Mouse (Mus musculus): ENCODE measurements at regions not wholly inside any gene's neighbourhood (a gene's known extent, or its start where the extent isn't known, plus 50 kb on each side); places are given as distances from the start of the nearest gene placed in this dataset.
A peak's percentile ranks its signal among the peaks of the same experiment; 100 is the strongest.
"Not testable (repeated sequence)": the region's sequence is repeated elsewhere in the genome, so short reads cannot be mapped to it uniquely, and the experiment has no call there.

GRCm38 (mm10) chr13:102022273-102022672, 254.3 kb upstream of the Pik3r1 start:
- DNase-seq (ENCODE audit: low spot score in 2 of 2): no peak

- no peak for DNase-seq (ENCODE audit: low spot score in 2 of 2)
Measured at GRCm38 (mm10) chr13:102022757-102023156, 254.7 kb upstream of the Pik3r1 start.

DNA sequence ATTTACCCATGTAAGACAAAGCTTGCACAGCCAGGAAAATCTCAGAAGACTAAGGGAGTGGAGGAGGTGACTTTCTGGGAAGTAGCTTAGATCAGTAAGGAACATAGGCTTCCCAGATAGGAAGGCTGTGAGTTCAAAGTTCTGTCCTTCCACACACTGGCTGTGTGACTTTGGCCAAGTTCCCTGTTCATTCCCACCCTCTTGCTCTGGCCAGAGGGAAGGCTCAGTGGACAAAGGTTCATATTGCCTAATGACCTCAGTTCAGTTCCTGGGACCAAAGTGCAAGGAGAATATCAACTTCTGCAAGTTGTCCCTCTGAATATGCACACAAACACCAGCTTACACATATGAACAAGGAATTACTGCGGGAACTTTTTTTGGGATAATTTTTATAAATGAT, 255.6 kb upstream of the Pik3r1 start:
- DNase-seq (ENCODE audit: low spot score in 2 of 2): no peak

DNA sequence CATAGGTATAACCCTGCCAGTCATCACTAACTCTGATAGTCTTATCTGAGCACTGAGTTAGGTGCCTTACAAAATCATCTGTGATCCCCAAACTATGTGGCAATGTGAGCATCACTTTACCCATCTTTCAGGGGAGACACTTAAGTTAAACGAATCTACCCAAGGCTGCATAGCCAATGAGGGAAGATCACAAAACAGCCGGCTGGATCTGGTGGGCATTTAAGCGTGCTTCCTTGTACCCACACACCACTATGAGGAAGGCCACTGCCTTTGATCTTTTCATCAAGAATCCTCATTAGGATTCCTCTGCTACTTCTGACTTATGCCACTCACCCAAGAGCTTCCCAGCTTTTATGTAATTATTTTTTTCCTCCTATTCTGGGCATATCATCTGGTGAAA, 257.1 kb upstream of the Pik3r1 start:
- DNase-seq (ENCODE audit: low spot score in 2 of 2): no peak

GRCm38 (mm10) chr13:102025547-102025946, 257.5 kb upstream of the Pik3r1 start:
- not testable (repeated sequence) for DNase-seq (ENCODE audit: low spot score in 2 of 2)

- no peak for DNase-seq (ENCODE audit: low spot score in 2 of 2)
Measured at GRCm38 (mm10) chr13:102031416-102031815, 263.4 kb upstream of the Pik3r1 start.

DNA sequence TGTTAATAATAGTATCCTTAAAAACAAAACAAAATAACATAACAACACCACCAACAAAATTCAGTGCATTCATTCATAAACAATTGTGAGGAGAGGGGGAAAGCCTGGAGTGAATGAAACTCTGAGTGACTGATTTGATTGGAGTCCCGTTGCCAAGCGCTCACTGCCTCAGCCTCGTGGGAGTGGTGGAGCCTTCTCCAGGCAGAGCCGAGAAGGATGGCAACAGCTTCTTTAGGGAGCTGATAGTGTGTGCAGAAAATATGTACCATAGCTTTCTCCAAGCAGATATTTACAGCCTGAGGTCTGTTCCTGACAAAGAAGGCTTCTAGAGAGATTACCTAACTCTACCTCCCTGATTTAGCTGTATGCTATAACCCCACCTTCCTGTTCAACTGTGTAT, 266.5 kb upstream of the Pik3r1 start:
- DNase-seq (ENCODE audit: low spot score in 2 of 2): no peak

GRCm38 (mm10) chr13:102036001-102036400, 268.0 kb upstream of the Pik3r1 start:
- DNase-seq (ENCODE audit: low spot score in 2 of 2): peak in 1 of 2 experiments; percentile 37

- peak in 1 of 2 experiments; percentile 5 for DNase-seq (ENCODE audit: low spot score in 2 of 2)
Measured at GRCm38 (mm10) chr13:102036819-102037624, 269.0 kb upstream of the Pik3r1 start.

DNA sequence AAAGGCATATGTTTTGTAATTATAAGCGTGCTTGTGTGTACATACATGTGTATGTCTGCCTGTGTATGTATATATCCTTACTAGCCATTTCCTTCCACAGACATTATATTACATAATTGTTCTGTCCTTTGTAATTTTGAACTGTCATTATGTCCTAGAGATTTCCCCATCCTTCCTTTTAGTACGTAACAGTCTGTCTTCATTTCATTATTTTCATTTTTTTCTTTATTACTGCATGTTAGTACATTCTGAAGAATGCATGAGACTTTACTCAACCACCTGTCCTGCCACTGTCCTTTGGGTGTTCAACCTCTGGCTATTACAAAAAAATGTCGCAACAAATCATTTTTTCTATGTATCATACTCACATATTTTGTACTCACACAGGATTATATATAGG, 292.2 kb upstream of the Pik3r1 start:
- no peak for DNase-seq (ENCODE audit: low spot score in 2 of 2)

GRCm38 (mm10) chr13:102064590-102065273, 296.7 kb upstream of the Pik3r1 start:
- DNase-seq (ENCODE audit: low spot score in 2 of 2): no peak

DNA sequence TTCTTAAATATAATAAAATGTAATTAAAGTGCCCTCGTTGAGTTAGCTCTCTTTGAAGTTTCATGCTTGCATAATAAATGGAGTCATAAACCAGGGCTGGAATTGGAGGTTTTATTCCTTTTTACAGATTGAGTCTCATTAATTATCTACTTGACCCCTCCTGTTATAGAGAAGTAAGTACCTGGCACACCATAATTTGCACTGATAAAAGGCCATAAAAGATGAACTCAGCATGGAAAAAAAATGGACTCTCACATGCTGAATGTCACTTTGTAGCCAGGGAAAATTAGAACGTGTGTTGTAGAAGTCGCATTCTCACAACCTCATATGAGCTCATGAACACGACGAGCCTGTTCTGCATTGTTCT, 297.2 kb upstream of the Pik3r1 start:
- DNase-seq (ENCODE audit: low spot score in 2 of 2): no peak

GRCm38 (mm10) chr13:102065796-102066195, 297.8 kb upstream of the Pik3r1 start:
- DNase-seq (ENCODE audit: low spot score in 2 of 2): no peak

- no peak for DNase-seq (ENCODE audit: low spot score in 2 of 2)
Measured at GRCm38 (mm10) chr13:102070740-102071139, 302.7 kb upstream of the Pik3r1 start.

- no peak for DNase-seq (ENCODE audit: low spot score in 2 of 2)
Measured at GRCm38 (mm10) chr13:102072366-102072765, 304.3 kb upstream of the Pik3r1 start.

- DNase-seq (ENCODE audit: low spot score in 2 of 2): no peak
Measured at GRCm38 (mm10) chr13:102087766-102088165, 319.7 kb upstream of the Pik3r1 start.

GRCm38 (mm10) chr13:102089551-102089950, 321.5 kb upstream of the Pik3r1 start:
- no peak for DNase-seq (ENCODE audit: low spot score in 2 of 2)

DNA sequence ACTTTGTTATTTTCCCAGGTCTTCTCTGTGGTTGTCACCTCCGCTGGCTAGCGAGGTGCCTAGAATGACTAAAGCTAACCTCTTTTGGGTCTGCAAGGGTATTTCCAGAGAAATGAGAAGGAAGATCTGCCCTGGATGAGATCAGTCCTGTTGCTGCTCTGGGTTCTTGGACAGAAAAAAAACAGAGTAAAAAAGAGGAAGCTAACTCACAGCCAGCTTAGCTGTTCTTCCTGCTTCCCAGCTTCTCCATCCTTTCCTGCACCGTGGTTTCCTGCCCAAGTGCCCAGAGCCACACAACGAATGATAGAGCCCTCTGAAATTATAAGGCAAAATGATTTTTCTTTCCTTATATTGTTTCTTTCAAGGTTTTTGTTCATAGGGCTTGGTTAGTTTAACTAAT, 326.2 kb upstream of the Pik3r1 start:
- DNase-seq (ENCODE audit: low spot score in 2 of 2): no peak

- no peak for DNase-seq (ENCODE audit: low spot score in 2 of 2)
Measured at GRCm38 (mm10) chr13:102103161-102103560, 335.1 kb upstream of the Pik3r1 start.

GRCm38 (mm10) chr13:102106188-102106587, 338.2 kb upstream of the Pik3r1 start:
- no peak for DNase-seq (ENCODE audit: low spot score in 2 of 2)

- no peak for DNase-seq (ENCODE audit: low spot score in 2 of 2)
Measured at GRCm38 (mm10) chr13:102108204-102108603, 340.2 kb upstream of the Pik3r1 start.

DNA sequence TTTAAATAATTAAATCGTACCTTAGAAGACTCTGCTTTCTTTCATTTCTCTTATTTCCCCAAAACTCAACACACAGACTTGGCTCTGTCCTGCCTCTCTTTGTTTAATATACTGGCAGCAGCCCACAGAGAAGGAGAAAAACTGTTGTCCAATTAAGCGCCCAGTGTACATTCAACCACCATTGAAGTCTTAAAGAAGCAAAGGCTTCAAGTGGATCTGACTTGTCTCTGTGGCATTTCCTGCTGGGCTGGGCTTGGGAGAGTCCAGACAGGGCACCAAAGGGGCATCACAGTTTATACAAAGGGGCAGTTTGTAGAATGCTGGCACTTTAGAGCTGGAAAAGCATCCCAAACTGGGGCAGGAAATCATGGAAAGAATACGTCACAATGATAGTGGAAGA, 340.9 kb upstream of the Pik3r1 start:
- no peak for DNase-seq (ENCODE audit: low spot score in 2 of 2)

DNA sequence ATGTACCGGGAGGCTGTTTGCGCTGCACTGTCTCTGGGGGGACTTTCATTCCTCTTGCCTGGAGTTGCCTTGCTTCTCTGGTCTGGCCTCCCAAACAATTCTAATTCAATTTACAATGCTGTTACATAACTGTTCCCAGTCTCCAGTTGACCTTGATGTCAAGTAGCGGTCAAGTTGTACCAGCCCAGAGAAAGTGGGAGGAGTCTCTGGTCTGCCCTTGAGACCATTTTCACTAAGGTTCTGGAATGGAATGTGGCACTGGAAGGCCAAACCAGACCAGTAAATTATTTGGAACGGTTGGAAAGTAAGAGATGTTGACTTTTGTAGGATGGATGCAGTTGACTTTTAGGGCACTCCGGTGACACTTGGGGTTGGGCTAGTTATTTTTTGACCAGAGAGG, 345.9 kb upstream of the Pik3r1 start:
- DNase-seq (ENCODE audit: low spot score in 2 of 2): no peak
